Mouse (Mus musculus): ENCODE measurements around the gene Prkar1b. TPM values are rescaled to one million over a fixed set of nuclear protein-coding genes. Genes with fewer than 3 reads are reported as not detected.

Prkar1b gene
- polyA plus RNA-seq, 1 experiment = 5.4 TPM

DNA sequence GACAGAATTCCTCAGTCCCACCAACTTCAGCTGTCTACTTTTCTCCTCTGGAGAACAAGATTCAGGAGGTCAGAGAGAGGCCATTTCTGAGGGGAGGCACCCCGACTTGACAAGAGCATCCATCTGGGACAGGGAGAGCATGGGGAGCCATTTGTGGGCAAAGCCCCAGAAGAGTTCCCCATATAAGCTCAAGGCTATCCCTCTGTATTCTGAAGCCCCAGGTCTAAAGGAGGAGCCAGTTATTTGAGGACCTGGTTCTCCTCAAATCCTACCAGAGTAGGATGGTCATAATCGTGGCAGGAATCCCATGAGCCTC, 30.9 kb downstream of the Prkar1b start:
- Histone ChIP-seq H3K27me3 (ENCODE audit: control insufficient read depth, insufficient read depth, low read length) (no peaks in the 10 kb centered on the region), H3K4me3 (ENCODE audit: control insufficient read depth, low read depth, low read length) (no peak overlapping the region), H3K27ac (ENCODE audit: control insufficient read depth, insufficient read depth, low read depth, low read length) (no peak overlapping the region), H3K36me3 (ENCODE audit: control insufficient read depth, insufficient read depth, low read length) (no peaks in the 10 kb centered on the region), H3K4me1 (ENCODE audit: control insufficient read depth, insufficient read depth, low read length) (0 out of 2 replicates have a peak, but pooled peaks cover 2% of the 10 kb centered on the region)
- TF ChIP-seq POLR2A (IDR thresholded peaks at IDR 0.05; ENCODE audit: control insufficient read depth, low read depth, low read length) (no peak), CTCF (IDR thresholded peaks at IDR 0.05; ENCODE audit: control insufficient read depth, insufficient read depth, insufficient replicate concordance, low read depth, low read length) (no peak)

DNA sequence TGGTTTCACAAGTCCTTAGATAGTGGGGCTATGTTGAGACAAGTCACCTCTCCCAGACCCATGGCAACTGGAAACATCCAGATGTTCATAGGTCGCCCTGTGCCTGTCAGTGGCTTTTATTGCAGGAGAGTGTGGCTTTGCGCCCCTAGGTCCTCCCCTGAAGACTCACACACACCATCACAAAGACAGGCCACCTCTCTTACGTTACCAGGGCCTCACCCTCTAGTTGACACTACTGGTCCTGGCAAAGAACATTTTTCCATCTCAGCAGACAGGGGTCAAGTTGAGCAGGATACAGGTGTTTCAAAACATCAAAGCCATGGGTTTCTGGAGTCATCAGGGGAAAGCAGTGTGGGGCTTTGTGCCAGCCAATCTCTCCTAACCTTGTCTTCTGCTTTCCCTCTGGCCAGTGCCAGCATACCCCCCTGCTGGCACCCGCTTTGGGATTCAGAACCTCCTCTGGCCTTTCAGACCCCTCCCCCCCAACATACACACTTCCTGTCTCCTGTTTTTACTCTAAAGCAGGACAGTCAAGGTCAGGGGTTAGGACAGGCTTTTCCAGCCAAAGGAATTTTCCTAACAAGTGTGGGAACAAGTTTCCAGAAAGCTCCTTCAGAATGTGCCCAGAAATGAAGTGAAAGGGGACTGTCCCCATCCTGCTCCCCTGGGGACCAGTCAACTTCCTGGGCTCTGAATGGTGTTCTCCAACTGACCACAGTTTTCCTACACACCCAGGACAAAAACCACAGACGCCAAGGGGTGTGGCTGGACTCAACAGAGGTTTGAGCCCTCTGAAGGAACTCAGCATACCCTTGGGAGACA, 31.5 kb downstream of the Prkar1b start:
- H3K4me3 ChIP-seq (ENCODE audit: control insufficient read depth, low read depth, low read length) = no peak overlapping the region
- H3K27ac ChIP-seq (ENCODE audit: control insufficient read depth, insufficient read depth, low read depth, low read length) = no peak overlapping the region
- TF ChIP-seq POLR2A (IDR thresholded peaks at IDR 0.05; ENCODE audit: control insufficient read depth, low read depth, low read length) (no peak), CTCF (IDR thresholded peaks at IDR 0.05; ENCODE audit: control insufficient read depth, insufficient read depth, insufficient replicate concordance, low read depth, low read length) (no peak)
- peaks cover 2% of the 10 kb centered on the region; the same call in 1 of the 2 replicates for H3K4me1 ChIP-seq (ENCODE audit: control insufficient read depth, insufficient read depth, low read length)
- H3K36me3 ChIP-seq (ENCODE audit: control insufficient read depth, insufficient read depth, low read length) = no peaks in the 10 kb centered on the region
- no peaks in the 10 kb centered on the region for H3K27me3 ChIP-seq (ENCODE audit: control insufficient read depth, insufficient read depth, low read length)

DNA sequence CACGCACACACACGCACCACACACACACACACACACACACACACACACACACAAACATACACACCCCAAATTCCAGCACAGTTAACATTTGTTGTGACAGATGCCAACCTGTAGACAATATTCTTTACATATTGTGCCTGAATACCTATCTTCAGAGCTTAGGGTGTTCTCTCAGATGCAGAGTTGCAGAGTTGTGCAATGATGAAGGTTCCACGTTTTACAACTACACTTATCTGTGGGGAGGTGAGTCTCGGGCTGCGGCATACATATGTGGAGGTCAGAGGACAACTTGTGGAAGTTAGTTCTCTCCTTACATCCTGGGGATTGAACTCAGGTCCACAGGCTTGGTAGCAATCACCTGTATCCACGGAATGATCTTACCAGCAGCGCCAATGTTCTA, 34.3 kb downstream of the Prkar1b start:
- H3K27me3 ChIP-seq (ENCODE audit: control insufficient read depth, insufficient read depth, low read length) = no peaks in the 10 kb centered on the region
- H3K4me3 ChIP-seq (ENCODE audit: control insufficient read depth, low read depth, low read length) = no peak overlapping the region
- H3K4me1 ChIP-seq (ENCODE audit: control insufficient read depth, insufficient read depth, low read length) = peaks cover 2% of the 10 kb centered on the region; the same call in 1 of the 2 replicates
- H3K27ac ChIP-seq (ENCODE audit: control insufficient read depth, insufficient read depth, low read depth, low read length) = no peak overlapping the region
- no peak for TF ChIP-seq CTCF (IDR thresholded peaks at IDR 0.05; ENCODE audit: control insufficient read depth, insufficient read depth, insufficient replicate concordance, low read depth, low read length)
- no peak for TF ChIP-seq POLR2A (IDR thresholded peaks at IDR 0.05; ENCODE audit: control insufficient read depth, low read depth, low read length)
- no peaks in the 10 kb centered on the region for H3K36me3 ChIP-seq (ENCODE audit: control insufficient read depth, insufficient read depth, low read length)

DNA sequence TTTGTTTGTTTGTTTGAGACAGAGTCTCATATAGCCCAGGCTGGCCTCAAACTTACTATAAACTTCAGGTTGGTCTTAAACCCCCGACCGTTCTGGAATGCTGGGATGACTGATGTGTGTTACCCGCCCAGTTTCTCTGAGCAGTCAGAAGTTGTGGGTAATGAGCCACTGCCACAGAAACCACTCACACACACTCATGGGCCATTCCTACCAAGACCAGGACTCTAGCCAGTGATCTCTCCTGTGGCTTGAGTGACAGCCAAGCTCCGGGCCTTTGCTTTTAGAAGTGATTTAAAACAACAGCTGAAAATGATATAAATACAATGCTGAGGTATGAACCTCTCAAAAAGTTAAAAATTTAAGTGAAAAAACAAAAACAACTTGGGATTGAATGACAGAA, 34.9 kb downstream of the Prkar1b start:
- Histone ChIP-seq H3K36me3 (ENCODE audit: control insufficient read depth, insufficient read depth, low read length) (no peaks in the 10 kb centered on the region), H3K4me3 (ENCODE audit: control insufficient read depth, low read depth, low read length) (no peak overlapping the region), H3K27me3 (ENCODE audit: control insufficient read depth, insufficient read depth, low read length) (no peaks in the 10 kb centered on the region), H3K4me1 (ENCODE audit: control insufficient read depth, insufficient read depth, low read length) (peaks cover 5% of the 10 kb centered on the region), H3K27ac (ENCODE audit: control insufficient read depth, insufficient read depth, low read depth, low read length) (no peak overlapping the region)
- TF ChIP-seq CTCF (IDR thresholded peaks at IDR 0.05; ENCODE audit: control insufficient read depth, insufficient read depth, insufficient replicate concordance, low read depth, low read length) = no peak
- no peak for TF ChIP-seq POLR2A (IDR thresholded peaks at IDR 0.05; ENCODE audit: control insufficient read depth, low read depth, low read length)

DNA sequence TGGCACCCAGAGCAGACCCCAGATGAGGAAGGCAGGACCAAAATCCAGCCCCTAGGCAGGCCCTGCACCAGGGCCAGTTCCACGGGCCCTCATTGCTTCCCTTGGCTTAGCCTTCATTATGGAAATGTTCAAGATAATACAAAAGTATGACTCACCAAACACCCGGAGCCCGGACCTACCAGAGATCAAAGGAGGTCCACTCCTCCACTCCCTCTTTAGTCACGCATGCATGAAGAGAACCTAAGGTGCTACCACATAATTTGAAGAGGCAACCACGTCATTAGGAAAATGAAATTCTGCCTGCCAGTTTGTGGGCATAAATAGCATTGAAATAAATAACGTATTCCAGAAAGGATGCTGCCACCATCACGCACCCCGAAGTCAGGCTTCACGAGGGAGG, 37.4 kb downstream of the Prkar1b start:
- TF ChIP-seq CTCF (IDR thresholded peaks at IDR 0.05; ENCODE audit: control insufficient read depth, insufficient read depth, insufficient replicate concordance, low read depth, low read length) (no peak), POLR2A (IDR thresholded peaks at IDR 0.05; ENCODE audit: control insufficient read depth, low read depth, low read length) (no peak)
- no peaks in the 10 kb centered on the region for H3K36me3 ChIP-seq (ENCODE audit: control insufficient read depth, insufficient read depth, low read length)
- H3K4me1 ChIP-seq (ENCODE audit: control insufficient read depth, insufficient read depth, low read length) = peaks cover 5% of the 10 kb centered on the region
- H3K27me3 ChIP-seq (ENCODE audit: control insufficient read depth, insufficient read depth, low read length) = no peaks in the 10 kb centered on the region
- no peak overlapping the region for H3K27ac ChIP-seq (ENCODE audit: control insufficient read depth, insufficient read depth, low read depth, low read length)
- no peak overlapping the region for H3K4me3 ChIP-seq (ENCODE audit: control insufficient read depth, low read depth, low read length)

DNA sequence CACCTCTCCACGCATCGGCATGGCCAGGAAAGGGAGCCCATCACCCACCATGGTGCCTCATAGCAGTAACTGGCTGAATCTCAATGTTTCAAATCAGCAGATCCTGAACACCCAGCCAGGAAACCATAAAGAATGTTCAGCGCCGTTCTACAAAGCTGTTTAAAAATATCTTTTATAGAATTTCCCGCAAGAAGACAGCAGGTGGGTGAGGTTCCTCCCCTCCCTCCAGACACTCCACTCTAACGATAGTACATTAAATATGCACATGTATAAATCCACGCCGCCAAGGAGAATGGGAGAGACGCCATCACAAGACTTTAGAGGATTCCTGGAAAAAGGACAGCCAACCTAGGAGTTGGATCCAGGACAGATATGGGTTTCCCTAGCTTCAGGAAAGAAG, 37.8 kb downstream of the Prkar1b start:
- peaks cover 5% of the 10 kb centered on the region for H3K4me1 ChIP-seq (ENCODE audit: control insufficient read depth, insufficient read depth, low read length)
- TF ChIP-seq CTCF (IDR thresholded peaks at IDR 0.05; ENCODE audit: control insufficient read depth, insufficient read depth, insufficient replicate concordance, low read depth, low read length) = no peak
- no peaks in the 10 kb centered on the region for H3K36me3 ChIP-seq (ENCODE audit: control insufficient read depth, insufficient read depth, low read length)
- H3K27me3 ChIP-seq (ENCODE audit: control insufficient read depth, insufficient read depth, low read length) = no peaks in the 10 kb centered on the region
- no peak overlapping the region for H3K27ac ChIP-seq (ENCODE audit: control insufficient read depth, insufficient read depth, low read depth, low read length)
- H3K4me3 ChIP-seq (ENCODE audit: control insufficient read depth, low read depth, low read length) = no peak overlapping the region

DNA sequence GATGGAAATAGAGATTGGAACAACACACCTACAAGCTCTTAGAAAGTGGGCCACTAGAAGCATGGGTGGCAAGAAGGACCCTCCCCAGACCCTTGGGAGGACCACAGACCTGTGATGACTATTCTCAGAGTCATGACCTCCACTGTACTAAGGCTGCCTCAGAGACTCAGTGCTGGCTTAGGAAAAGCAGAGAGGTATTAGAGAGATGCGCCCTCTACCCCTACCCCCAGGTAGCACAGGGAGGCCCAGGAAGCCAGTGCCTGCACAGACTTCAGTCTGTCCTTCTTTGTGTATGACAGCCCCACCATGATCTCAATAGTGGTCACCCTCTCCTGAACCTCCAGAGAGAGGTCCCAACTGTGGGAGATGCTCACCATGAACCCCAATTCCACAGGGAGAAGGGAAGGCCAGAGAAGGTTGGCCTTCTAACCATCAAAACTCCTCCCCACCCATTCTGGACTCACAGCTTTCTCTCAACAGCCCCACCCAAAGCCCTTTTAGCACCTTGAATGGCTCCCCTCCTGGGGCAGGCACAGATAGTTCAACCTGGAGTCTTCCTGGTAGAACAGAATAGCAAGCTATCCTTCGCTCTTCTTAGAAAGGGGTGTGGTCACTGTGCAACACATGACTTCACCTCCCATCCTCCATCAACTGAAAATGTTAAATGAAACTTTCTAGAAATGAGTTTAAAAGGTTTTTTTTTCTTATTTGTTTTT, 39.5 kb downstream of the Prkar1b start:
- Histone ChIP-seq H3K27ac (ENCODE audit: control insufficient read depth, insufficient read depth, low read depth, low read length) (no peak overlapping the region), H3K4me1 (ENCODE audit: control insufficient read depth, insufficient read depth, low read length) (peaks cover 5% of the 10 kb centered on the region), H3K36me3 (ENCODE audit: control insufficient read depth, insufficient read depth, low read length) (no peaks in the 10 kb centered on the region), H3K4me3 (ENCODE audit: control insufficient read depth, low read depth, low read length) (no peak overlapping the region), H3K27me3 (ENCODE audit: control insufficient read depth, insufficient read depth, low read length) (no peaks in the 10 kb centered on the region)
- TF ChIP-seq CTCF (IDR thresholded peaks at IDR 0.05; ENCODE audit: control insufficient read depth, insufficient read depth, insufficient replicate concordance, low read depth, low read length) (no peak), POLR2A (IDR thresholded peaks at IDR 0.05; ENCODE audit: control insufficient read depth, low read depth, low read length) (no peak)

Data from testis, adult 2 months (tissue).